Mouse (Mus musculus): Measurements from ENCODE around the gene Scamp2. TPM values are rescaled to one million over a fixed set of nuclear protein-coding genes. Genes with fewer than 3 reads are reported as not detected.
A peak's percentile ranks its signal among the peaks of the same experiment; 100 is the strongest.

The Scamp2 gene
- 10 to 100 TPM; 19.8 to 22.3 TPM for total RNA-seq (2021)
- long read RNA-seq, experiment 1, transcript Scamp2-201 (9 exons, 2,340 nt): major isoform, 33 of 38 reads
- long read RNA-seq, experiment 1, partial matches to known transcripts: 0 of 38 reads
- long read RNA-seq, experiment 1, other reads (novel, unspliced or antisense): 5 of 38 reads
- long read RNA-seq, experiment 2, transcript Scamp2-201 (9 exons, 2,340 nt): major isoform, 38 of 43 reads
- long read RNA-seq, experiment 2, partial matches to known transcripts: 1 of 43 reads
- long read RNA-seq, experiment 2, other reads (novel, unspliced or antisense): 2 of 43 reads

DNA sequence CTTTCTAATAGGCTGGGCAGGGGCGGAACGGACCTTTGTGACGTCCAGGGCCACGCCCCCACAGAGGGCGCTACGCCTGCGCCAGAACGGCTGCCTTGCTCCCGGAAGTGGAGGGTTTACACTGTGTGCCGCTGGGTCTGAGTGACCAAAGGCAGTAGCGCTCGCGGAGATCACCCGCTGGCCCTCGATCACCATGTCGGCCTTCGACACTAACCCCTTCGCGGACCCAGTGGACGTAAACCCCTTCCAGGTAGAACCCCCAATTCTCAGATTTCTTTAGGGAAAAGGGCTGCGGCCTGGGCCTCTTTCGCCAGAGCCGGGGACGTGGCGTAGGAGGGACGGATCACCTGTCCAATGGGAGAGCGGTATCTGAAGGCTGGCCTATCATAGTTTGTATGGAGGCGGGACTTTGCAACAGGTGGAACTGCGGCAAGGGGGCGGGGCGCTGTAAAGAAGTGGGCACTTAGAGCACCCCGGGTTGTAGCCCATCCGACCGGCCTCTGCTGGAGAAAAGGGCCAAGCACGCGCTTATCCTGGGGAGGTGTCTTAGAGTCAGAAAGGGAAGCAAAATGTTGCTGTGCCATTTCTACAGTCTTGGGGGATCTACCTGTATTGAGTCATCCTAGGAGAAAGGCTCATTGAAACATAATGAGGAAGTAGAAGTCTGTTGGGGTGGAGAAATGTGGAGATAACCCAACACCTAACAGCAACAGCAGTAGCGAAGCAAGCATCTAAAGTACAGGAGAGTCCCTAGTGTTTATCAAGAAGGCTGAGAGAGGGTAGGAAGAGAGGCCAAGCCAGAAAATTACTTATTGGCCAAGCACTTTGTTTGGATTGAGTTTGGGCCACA is at the start of gene Scamp2:
Scamp2 (plus strand) TSS at position 83 of the 850 bp plus-strand sequence.
- TF ChIP-seq CTCF (IDR thresholded peaks at IDR 0.05): no peak; the same call in none of the 2 replicates
- intact Hi-C loops (cut with DNase I): no loop called here
- peak; percentile 92 to 95 for DNase-seq (ENCODE audit: extremely low spot score in 1 of 2, low spot score in 2 of 2)
- peak within 1 kb of the TSS; percentile 70 for H3K4me3 ChIP-seq
- peak within 1 kb of the TSS; percentile 96 for H3K27ac ChIP-seq

GRCm38 (mm10) chr9:57517113-57517512 is 43.6 kb upstream of the Scamp2 start:
- DNase-seq (ENCODE audit: extremely low spot score in 1 of 2, low spot score in 2 of 2): peak; percentile 62 to 64

GRCm38 (mm10) chr9:57520375-57521055 is 40.2 kb upstream of the Scamp2 start:
- intact Hi-C loops (cut with DNase I): loop anchor here (2.0 to 5.0 kb wide), 3 partner anchors 16 to 448 kb away; partner anchors contain the start of genes Rpp25 and Sin3a
- TF ChIP-seq CTCF (IDR thresholded peaks at IDR 0.05): no peak; the same call in 1 of the 2 replicates
- Histone ChIP-seq H3K27ac (peak overlapping the region; percentile 99), H3K4me3 (peak overlapping the region; percentile 81)
- no peak for DNase-seq (ENCODE audit: extremely low spot score in 1 of 2, low spot score in 2 of 2)

More at GRCm38 (mm10) chr9:57517113-57517512, 43.6 kb upstream of the Scamp2 start:
- no peak overlapping the region for H3K27ac ChIP-seq
- peak; percentile 91 for TF ChIP-seq CTCF (IDR thresholded peaks at IDR 0.05)
- intact Hi-C loops (cut with DNase I): loop anchor here (1.0 to 2.0 kb wide), 2 partner anchors 32 to 306 kb away; no protein-coding TSS in a partner anchor
- H3K4me3 ChIP-seq: no peak overlapping the region

GRCm38 (mm10) chr9:57521056-57521911 is 39.5 kb upstream of the Scamp2 start, which contains the start of gene Cox5a:
TSS of gene Cox5a (plus strand) at chr9:57521274.
- intact Hi-C loops (cut with DNase I): loop anchor here (2.0 to 5.0 kb wide), 3 partner anchors 16 to 449 kb away; partner anchors contain the start of genes Rpp25 and Sin3a
- H3K4me3 ChIP-seq: peak within 1 kb of the TSS; percentile 81
- peak within 1 kb of the TSS; percentile 99 for H3K27ac ChIP-seq

GRCm38 (mm10) chr9:57522114-57522860 is 38.5 kb upstream of the Scamp2 start:
- no peak for TF ChIP-seq CTCF (IDR thresholded peaks at IDR 0.05)
- Histone ChIP-seq H3K27ac (peak overlapping the region; percentile 99), H3K4me3 (peak overlapping the region; percentile 81)
- DNase-seq (ENCODE audit: extremely low spot score in 1 of 2, low spot score in 2 of 2): no peak
- intact Hi-C loops (cut with DNase I): loop anchor here (5.0 kb wide), 2 partner anchors 135 to 450 kb away; partner anchors contain the start of gene Sin3a

More at GRCm38 (mm10) chr9:57521056-57521911, 39.5 kb upstream of the Scamp2 start, which contains the start of gene Cox5a:
- TF ChIP-seq CTCF (IDR thresholded peaks at IDR 0.05): no peak
- peak; percentile 95 to 97 for DNase-seq (ENCODE audit: extremely low spot score in 1 of 2, low spot score in 2 of 2)

- Histone ChIP-seq H3K4me3 (peak overlapping the region; percentile 81), H3K27ac (no peak overlapping the region)
- intact Hi-C loops (cut with DNase I): loop anchor here (5.0 kb wide), 2 partner anchors 134 to 451 kb away; partner anchors contain the start of gene Sin3a
- no peak for DNase-seq (ENCODE audit: extremely low spot score in 1 of 2, low spot score in 2 of 2)
- TF ChIP-seq CTCF (IDR thresholded peaks at IDR 0.05): no peak
Measured at GRCm38 (mm10) chr9:57522861-57523246, 37.9 kb upstream of the Scamp2 start.

GRCm38 (mm10) chr9:57523754-57524153 is 37.0 kb upstream of the Scamp2 start:
- peak; percentile 79 for TF ChIP-seq CTCF (IDR thresholded peaks at IDR 0.05)
- intact Hi-C loops (cut with DNase I): loop anchor here (5.0 kb wide), 2 partner anchors 134 to 451 kb away; partner anchors contain the start of gene Sin3a
- H3K4me3 ChIP-seq: no peak overlapping the region; the same call in 1 of the 2 replicates

DNA sequence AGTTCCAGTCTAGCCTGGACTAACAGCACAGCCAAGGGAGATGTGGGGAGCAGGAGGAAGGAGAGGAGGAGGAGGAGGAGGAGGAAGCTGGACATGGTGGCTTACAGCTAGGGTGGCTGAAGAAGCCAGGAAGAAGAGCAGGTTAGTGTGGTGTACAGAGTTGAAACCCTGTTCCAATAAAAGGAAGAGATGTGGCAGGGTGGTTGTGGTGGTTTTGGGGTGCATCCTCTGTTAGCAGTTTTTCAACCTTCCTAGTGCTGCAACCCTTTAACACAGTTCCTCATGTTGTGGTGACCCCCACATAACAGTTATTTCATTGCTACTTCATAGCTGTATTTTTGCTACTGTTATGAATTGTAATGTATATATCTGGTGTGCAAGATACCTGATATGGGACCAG is 36.3 kb upstream of the Scamp2 start:
- no peak for TF ChIP-seq CTCF (IDR thresholded peaks at IDR 0.05)
- Histone ChIP-seq H3K4me3 (no peak overlapping the region), H3K27ac (no peak overlapping the region)
- no peak for DNase-seq (ENCODE audit: extremely low spot score in 1 of 2, low spot score in 2 of 2)
- intact Hi-C loops (cut with DNase I): loop anchor here (5.0 kb wide), 2 partner anchors 133 to 452 kb away; partner anchors contain the start of gene Sin3a

More at GRCm38 (mm10) chr9:57523754-57524153, 37.0 kb upstream of the Scamp2 start:
- DNase-seq (ENCODE audit: extremely low spot score in 1 of 2, low spot score in 2 of 2): no peak
- no peak overlapping the region for H3K27ac ChIP-seq

GRCm38 (mm10) chr9:57525516-57525915 is 35.2 kb upstream of the Scamp2 start:
- TF ChIP-seq CTCF (IDR thresholded peaks at IDR 0.05): no peak
- Histone ChIP-seq H3K27ac (0 out of 2 replicates have a peak overlapping the region, but pooled peaks have one; percentile 24), H3K4me3 (no peak overlapping the region)
- intact Hi-C loops (cut with DNase I): no loop called here
- DNase-seq (ENCODE audit: extremely low spot score in 1 of 2, low spot score in 2 of 2): no peak
